Mouse (Mus musculus) skeletal muscle tissue, adult 2 months (tissue): Measurements from ENCODE around the gene Rab40c.

Experiments
- DNase-seq: peaks from one replicate; pipeline ENCODE4 v3.0.0-alpha.2; 2012; ENCODE audit warnings: low read depth, low spot score

Gene Rab40c

DNA sequence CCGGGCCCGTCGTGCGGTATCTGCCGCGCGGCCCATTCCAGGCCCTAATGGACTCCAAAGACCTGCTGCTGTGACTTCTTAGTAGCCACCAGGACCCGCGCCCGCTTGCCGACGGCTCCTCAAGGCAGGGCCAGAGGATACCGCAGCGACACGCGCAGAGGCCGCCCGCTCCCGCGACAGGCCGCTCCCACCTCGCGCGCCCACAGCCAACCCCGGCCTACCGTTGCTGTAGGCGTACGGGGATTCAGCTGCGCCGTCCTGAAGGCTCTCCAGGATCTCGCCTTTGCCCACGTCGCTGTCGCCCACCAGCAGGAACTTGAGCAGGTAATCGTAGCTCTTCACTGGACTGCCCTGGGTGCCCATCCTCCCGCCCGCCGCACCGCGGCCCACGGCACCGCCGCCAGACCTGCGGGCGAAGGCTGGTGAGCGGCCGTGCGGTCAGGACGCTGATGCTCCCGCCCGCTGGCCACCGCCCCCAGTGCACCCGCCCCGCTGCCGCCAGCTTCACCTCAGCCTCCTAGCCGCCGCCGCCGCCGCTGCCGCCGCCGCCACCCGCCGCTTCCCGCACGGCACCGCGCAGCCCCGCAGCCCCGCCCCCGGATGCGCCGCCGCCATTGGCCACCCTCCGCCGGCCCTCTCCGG lies at the start of gene Rab40c:
TSS of gene Rab40c (minus strand) at position 584 of the 642 bp plus-strand sequence.
- DNase-seq = no peak

- DNase-seq = no peak
Observed at GRCm38 (mm10) chr17:25968176-25968575, 48.6 kb upstream of the Rab40c start.

- DNase-seq = no peak
Observed at GRCm38 (mm10) chr17:25967652-25968051, 48.1 kb upstream of the Rab40c start.

DNA sequence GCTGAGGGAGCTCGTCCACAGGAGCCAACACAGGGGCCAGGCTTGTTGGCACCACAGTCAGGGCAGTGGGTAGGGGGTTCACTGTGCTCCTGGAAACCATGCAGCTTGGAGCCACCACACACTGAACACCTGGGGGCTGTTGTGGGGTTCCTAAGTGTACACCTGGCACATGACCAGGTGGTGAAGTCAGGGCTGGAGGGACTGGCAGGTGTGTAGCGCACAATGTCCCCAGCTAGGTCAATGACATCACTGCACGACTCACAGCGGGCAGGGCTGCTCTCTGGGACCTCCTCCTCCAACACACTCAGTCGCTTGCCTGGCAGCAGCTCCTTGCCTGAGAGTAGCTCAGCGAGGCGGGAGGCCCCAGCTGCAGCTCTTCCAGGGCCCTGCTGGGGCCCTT lies 44.7 kb upstream of the Rab40c start:
- DNase-seq = no peak

DNA sequence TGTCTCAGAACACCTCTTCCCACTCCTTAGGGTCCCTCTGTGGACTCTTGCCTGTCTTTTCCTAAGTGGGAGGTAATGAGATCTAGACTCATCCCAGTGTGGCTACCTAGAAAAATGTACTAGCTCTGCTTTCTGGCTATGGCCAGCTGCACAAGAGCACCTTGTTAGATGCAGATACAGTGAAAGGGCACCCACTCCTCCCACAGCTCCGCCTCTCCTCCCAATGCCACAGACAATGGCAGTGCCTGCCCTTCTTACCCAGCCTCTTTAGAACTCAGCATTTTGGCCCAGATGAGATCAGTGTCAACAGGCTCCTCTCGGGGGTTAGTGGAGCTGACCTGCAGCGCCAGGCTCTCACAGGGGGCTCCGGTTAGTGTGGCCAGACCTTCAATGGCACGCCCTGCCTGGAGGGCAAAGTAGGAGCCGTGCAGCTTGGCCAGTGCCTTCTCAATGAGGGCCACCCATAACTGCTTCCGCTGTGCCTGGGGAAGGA lies 42.9 kb upstream of the Rab40c start:
- no peak for DNase-seq

DNA sequence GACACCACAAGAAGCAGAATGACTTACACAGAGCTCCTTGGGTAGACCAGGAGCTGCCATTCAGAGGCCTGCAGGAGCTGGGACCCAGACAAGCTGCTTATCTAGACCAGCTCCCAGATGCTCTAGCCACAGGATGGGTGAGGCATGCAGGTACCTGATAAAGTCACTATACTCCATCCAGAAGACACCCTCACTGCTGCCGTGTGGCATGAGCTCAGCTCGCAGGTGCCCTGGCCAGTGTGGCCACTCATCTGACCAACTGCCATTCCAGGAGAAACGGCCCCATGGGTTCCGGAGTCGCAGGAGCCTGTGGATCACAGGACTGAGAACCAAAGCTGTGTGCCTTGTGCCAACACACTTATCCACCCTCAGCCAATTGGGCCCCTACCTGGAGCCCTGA lies 42.0 kb upstream of the Rab40c start:
- DNase-seq = no peak

DNA sequence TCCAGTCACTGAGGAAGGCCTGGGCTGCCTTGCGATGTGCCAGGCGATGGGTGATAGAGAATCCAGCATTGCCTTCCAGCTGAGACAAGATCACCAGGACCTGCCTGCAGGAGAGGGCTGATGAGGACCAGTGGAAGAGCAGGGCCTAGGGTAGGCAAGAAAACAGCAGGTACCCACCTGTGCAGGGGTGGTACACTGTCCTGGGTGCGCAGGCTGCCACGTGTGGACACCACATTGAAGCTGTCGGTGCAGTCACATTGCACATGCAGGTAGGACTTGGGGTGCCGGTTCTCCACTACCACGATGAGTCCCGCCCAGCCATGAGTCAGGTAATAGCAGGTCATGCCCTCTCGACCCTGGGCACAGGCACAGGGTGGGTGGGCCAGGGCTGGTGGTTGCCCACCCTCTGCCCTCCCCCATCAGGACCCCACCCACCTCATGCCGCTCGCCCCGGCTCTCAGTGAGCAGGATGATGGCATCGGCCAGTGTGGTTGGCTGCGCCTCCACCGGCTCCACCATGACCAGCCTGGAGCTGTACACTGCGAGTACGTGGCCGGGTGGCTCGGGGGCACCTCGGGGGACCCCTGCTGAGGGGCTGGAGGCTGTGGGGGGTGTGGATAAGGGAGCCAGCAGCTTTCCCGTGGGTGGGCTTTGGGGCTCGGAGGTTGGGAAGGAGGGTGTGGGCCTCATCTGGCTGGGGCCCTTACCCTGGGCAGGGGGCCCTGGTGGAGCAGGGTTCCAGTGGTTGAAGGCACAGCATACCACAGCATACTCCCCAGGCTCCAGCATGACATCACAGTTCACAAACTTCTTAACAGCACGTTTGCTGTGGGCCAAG lies 40.3 kb upstream of the Rab40c start:
- no peak for DNase-seq

GRCm38 (mm10) chr17:25958771-25959494 lies 39.4 kb upstream of the Rab40c start:
- no peak for DNase-seq

GRCm38 (mm10) chr17:25957586-25958051 lies 38.1 kb upstream of the Rab40c start:
- no peak for DNase-seq

GRCm38 (mm10) chr17:25956631-25957030 lies 37.1 kb upstream of the Rab40c start:
- DNase-seq = no peak

- no peak for DNase-seq
Observed at GRCm38 (mm10) chr17:25956201-25956600, 36.7 kb upstream of the Rab40c start.

DNA sequence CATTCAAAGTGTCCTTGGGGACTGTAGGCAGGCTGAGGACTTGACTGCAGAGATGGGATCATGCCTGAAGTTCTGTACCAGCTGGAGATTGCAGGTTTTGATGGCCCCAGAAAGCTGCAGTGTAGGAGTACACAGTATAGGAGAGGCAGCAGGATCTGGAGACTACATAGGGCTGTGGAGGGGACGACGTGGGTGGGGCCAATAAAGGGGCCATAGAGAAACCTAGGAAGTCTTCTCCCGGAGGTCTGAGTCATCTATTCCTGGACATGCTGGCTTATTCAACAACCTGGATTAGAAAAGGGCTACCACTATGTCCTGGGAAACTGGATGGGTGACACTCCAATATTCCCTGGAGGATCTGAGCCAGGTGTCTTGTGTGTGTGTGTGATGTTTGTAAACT lies 36.2 kb upstream of the Rab40c start:
- DNase-seq = no peak

DNA sequence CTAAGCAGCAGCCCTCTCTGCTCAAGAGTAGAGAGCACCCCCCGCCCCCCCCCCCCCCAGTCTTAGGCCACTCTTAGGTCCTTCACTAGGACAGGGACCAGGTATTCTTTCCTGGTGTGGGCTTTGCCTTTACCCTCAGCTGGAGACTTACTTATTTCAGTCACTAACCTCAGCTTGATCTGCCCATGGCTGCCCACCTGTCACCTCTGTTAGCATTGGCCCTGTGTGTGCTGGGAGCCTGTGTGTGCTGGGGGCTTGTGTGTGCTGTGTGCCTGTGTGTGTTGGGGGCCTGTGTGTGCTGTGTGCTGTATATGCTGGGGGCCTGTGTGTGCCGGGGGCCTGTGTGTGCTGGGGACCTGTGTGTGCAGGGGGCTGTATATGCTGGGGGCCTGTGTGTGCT lies 35.1 kb upstream of the Rab40c start:
- DNase-seq = no peak

- no peak for DNase-seq
Observed at GRCm38 (mm10) chr17:25953161-25953560, 33.6 kb upstream of the Rab40c start.

DNA sequence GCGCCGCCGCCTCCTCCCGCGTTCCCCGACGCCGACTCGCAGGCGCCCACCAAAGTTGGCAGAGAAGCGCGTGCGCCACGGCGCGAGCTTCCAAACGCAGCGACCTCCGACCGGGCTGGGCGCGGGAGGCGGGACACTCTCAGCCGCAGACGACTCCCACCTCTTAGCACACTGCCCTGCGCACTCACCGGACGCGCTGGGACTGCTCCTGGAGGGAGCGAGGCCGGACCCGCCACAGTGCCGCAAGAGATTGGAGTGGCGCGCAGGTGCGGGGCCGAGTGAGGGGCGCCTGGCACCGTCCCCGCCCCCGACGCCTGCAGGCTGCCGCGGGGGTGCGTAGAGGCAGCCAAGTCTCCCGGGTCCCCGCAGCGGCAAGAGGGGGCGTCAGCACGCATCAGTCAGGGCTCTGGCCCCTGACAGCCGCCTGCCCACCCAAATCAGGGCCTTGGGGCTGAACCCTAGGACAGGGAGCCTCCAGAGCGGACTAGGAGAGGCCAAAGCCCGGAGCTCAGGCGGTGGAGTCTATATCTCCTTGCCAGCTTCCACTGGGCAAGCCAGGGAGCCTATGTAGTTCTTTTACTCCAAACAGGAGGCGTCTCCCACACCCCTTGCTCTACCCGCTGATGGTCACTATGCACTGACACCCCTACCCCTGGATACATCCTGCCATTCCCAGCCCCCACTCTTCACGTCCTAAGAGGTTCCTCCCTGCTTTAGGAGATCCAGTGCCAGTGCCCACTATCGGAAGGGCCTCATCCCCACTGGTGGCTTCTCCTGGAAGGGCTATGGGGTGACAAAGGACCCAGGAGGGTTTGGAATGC lies 32.5 kb upstream of the Rab40c start, which contains the start of gene A930017K11Rik:
TSS of gene A930017K11Rik (minus strand) at position 763 of the 821 bp plus-strand sequence.
- no peak for DNase-seq

- no peak for DNase-seq
Observed at GRCm38 (mm10) chr17:25951225-25951802, 31.8 kb upstream of the Rab40c start.

DNA sequence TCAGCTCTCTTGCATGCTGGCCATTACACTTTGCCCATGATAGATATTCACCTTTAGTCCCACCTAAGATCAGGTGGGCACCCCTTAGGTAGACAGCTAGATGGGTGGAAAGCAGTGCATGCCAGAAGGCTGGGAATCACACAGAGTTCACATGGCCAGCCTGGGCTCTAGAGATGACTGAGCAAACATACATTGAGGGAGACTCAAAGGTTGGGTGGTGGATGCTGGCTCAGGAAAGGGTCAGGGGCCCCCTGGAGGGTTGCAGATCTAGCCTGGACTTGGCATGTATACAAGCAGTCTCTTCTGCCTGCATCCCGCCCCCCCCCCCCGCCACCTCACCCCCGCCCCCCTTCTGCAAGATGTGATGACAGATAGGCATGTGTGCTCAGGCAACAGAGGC lies 31.2 kb upstream of the Rab40c start:
- no peak for DNase-seq

DNA sequence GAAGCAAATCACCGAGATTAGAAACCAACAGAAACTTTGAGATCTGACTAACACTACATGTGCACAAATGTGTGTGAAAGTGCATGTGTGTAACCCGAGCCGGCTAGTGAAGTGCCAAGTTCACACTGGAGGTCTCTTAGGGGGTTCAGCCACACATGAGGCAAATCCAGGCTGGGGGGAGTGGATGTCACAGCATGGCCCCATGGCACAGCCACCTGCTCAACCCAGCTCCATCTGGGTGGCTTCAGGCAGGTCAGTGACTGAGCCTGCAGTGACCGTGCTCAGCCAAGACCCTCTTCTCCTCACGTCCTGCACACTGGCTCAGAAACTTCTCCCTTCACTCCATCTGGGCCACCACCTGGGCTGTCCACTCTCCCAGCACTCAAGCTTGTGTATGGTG lies 30.5 kb upstream of the Rab40c start:
- no peak for DNase-seq

DNA sequence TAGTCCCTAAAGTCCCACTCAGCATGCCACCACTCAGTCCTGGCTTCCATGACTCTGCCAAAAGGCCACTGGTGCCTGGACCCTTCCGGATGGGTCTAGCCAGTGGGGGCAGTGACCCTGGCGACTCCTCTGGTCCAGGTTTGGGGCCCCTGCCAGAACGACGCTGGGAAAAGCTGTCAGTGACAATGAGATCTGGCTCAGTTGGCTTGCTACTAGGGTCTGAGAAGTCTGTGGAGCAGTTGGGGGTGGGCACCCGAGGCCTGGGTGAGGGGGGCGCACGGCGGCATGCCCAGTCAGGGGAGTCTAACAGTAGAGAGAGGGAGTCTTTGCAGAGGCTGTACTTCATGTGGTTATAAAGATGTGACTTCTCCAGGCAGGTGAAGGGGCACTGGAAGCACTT lies 28.5 kb upstream of the Rab40c start:
- DNase-seq = no peak

- no peak for DNase-seq
Observed at GRCm38 (mm10) chr17:25947576-25947975, 28.0 kb upstream of the Rab40c start.

GRCm38 (mm10) chr17:25946891-25947290 lies 27.4 kb upstream of the Rab40c start:
- DNase-seq = no peak
